Mouse (Mus musculus) liver, postnatal 0 days (tissue): Measurements from ENCODE around the gene Degs1.

Experiments used
- CTCF ChIP-seq: sonication (generic); IDR thresholded peaks from 2 replicates; pipeline ENCODE4 v1.5.1; 2016; ENCODE audit warnings: antibody characterized with exemption, low read depth
- EP300 ChIP-seq: IDR thresholded peaks from 2 replicates; pipeline ENCODE4 v1.6.1; 2016; ENCODE audit warnings: antibody characterized with exemption, low read depth, mild to moderate bottlenecking

GRCm38 (mm10) chr1:182275109-182275508 lies 7.5 kb downstream of the Degs1 start:
- no peak for TF ChIP-seq CTCF
- TF ChIP-seq EP300 = no peak
